Mouse (Mus musculus) 3T3-L1 (cell line): ENCODE results near the gene Uts2.

ENCODE experiments used
- DNase-seq: peaks from one replicate; pipeline ENCODE4 v3.0.0-alpha.2; 2015; ENCODE audit warnings: low read depth, low spot score

Uts2 gene

GRCm38 (mm10) chr4:150996797-150997196 lies at the start of gene Uts2:
TSS of gene Uts2 (plus strand) at chr4:150997097.
- DNase-seq, result no peak

- DNase-seq, result no peak
Measured at GRCm38 (mm10) chr4:150950972-150951371, 45.9 kb upstream of the Uts2 start.

GRCm38 (mm10) chr4:150956369-150957105 lies 40.4 kb upstream of the Uts2 start:
- DNase-seq, result peak; percentile 22

- DNase-seq, result no peak
Measured at GRCm38 (mm10) chr4:150957106-150957458, 39.8 kb upstream of the Uts2 start.

- DNase-seq, result no peak
Measured at GRCm38 (mm10) chr4:150958536-150958935, 38.4 kb upstream of the Uts2 start.

- peak; percentile 66 for DNase-seq
Measured at GRCm38 (mm10) chr4:150962231-150962630, 34.7 kb upstream of the Uts2 start.

GRCm38 (mm10) chr4:150963711-150964110 lies 33.2 kb upstream of the Uts2 start:
- DNase-seq, result peak; percentile 72

- peak; percentile 94 for DNase-seq
Measured at GRCm38 (mm10) chr4:150964635-150965554, 32.0 kb upstream of the Uts2 start.

- DNase-seq, result no peak
Measured at GRCm38 (mm10) chr4:150965555-150965951, 31.3 kb upstream of the Uts2 start.

GRCm38 (mm10) chr4:150966556-150966955 lies 30.3 kb upstream of the Uts2 start:
- DNase-seq, result peak; percentile 83

- DNase-seq, result peak; percentile 63
Measured at GRCm38 (mm10) chr4:150968956-150969355, 27.9 kb upstream of the Uts2 start.

- peak; percentile 88 for DNase-seq
Measured at GRCm38 (mm10) chr4:150973264-150973663, 23.6 kb upstream of the Uts2 start.

- DNase-seq, result no peak
Measured at GRCm38 (mm10) chr4:150975145-150975544, 21.8 kb upstream of the Uts2 start.

GRCm38 (mm10) chr4:150978156-150978910 lies 18.6 kb upstream of the Uts2 start:
- no peak for DNase-seq

GRCm38 (mm10) chr4:150979455-150979854 lies 17.4 kb upstream of the Uts2 start:
- no peak for DNase-seq

GRCm38 (mm10) chr4:150980153-150980552 lies 16.7 kb upstream of the Uts2 start:
- no peak for DNase-seq

- peak; percentile 56 for DNase-seq
Measured at GRCm38 (mm10) chr4:150990148-150990547, 6.7 kb upstream of the Uts2 start.

GRCm38 (mm10) chr4:150998626-150999025 lies 1.7 kb downstream of the Uts2 start:
- DNase-seq, result no peak

- DNase-seq, result peak; percentile 63
Measured at GRCm38 (mm10) chr4:151001397-151001796, 4.5 kb downstream of the Uts2 start.

- DNase-seq, result peak; percentile 66
Measured at GRCm38 (mm10) chr4:151005656-151006318, 8.9 kb downstream of the Uts2 start.

GRCm38 (mm10) chr4:151006945-151007344 lies 10.0 kb downstream of the Uts2 start:
- DNase-seq, result peak; percentile 71
